Mouse (Mus musculus): ENCODE results near the gene Fgfr2. TPM values are rescaled to one million over a fixed set of nuclear protein-coding genes. Genes with fewer than 3 reads are reported as not detected.

Gene Fgfr2
- polyA plus RNA-seq, 1 experiment, result 14.7 TPM

DNA sequence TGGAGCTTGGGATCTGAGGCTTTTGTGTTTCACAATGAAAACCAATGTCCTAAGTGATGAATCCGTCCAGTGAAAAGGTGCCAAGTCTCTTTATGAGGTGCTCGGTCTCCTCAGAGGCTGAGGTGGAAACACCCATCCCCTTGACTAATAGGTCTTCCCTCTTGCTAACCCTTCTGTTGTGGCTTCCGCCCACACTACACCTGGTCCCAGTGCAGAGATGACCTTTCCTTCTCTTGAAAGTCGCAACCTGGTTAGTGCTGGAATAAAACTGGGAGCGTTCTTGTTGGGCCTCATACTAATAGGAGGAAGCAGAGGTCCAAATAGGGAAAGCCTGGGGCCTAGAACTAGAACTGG, 2490.8 kb downstream of the Fgfr2 start:
- WGBS, result 68% methylated on average over 5 of the region's 5 CpGs
- Histone ChIP-seq H3K4me1 (ENCODE audit: control insufficient read depth, insufficient read depth, insufficient read length, low read length) (peaks cover 23% of the 10 kb centered on the region), H3K27ac (ENCODE audit: insufficient read depth, low read depth, low read length) (peak overlapping the region; percentile 41), H3K4me3 (ENCODE audit: low read depth, low read length) (no peak overlapping the region), H3K27me3 (ENCODE audit: control insufficient read depth, insufficient read depth, low read length) (no peaks in the 10 kb centered on the region), H3K36me3 (ENCODE audit: control insufficient read depth, insufficient read depth, low read length) (no peaks in the 10 kb centered on the region)
- TF ChIP-seq CTCF (IDR thresholded peaks at IDR 0.05; ENCODE audit: extremely low read depth, insufficient read length, insufficient replicate concordance, low read depth, low read length) (no peak), POLR2A (IDR thresholded peaks at IDR 0.05; ENCODE audit: low read depth, low read length) (no peak)

DNA sequence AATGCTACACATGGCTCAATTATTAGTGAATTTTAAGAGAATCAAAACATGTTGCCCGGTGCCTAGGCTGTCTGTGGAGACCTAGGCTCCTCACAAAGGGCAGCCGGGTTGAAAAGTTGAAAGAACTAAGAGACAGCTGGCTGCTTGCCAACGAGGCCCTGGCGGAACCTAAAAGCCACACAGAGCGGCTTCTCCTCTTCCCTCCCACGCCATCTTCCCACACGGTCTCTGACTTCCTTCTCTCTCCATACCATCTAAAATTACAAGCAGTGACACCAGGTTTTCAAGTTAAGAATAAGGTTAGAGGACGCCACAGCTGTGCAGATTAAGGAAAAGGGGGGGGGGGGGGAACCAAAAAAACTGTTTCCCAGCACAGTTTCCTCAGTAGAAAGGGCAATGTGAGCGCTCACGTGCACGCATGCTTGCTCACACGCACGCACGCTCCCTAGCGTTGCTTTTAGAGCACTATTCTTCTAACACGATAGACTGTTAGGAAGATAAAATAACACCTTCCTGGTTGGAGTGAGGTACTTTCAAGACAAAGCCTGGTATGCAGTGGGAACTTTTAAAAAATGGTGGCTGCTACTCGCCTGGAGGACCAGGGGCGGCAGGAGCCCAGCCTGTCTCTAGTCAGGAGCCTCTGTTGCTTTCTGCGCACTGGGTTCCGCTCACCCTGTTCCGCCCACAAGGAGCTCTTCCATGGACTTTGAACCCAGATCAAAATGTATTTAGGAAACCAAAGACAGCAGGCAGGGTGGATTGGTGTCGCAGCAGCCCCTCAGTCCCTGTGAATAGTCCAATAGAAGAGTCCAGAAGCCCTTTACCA, 2491.4 kb downstream of the Fgfr2 start:
- Histone ChIP-seq H3K27me3 (ENCODE audit: control insufficient read depth, insufficient read depth, low read length) (no peaks in the 10 kb centered on the region), H3K27ac (ENCODE audit: insufficient read depth, low read depth, low read length) (peak overlapping the region; percentile 41), H3K4me3 (ENCODE audit: low read depth, low read length) (peak overlapping the region; percentile 47), H3K4me1 (ENCODE audit: control insufficient read depth, insufficient read depth, insufficient read length, low read length) (peaks cover 21% of the 10 kb centered on the region), H3K36me3 (ENCODE audit: control insufficient read depth, insufficient read depth, low read length) (no peaks in the 10 kb centered on the region)
- TF ChIP-seq CTCF (IDR thresholded peaks at IDR 0.05; ENCODE audit: extremely low read depth, insufficient read length, insufficient replicate concordance, low read depth, low read length) (peak; percentile 44; the same call in 1 of the 2 replicates), POLR2A (IDR thresholded peaks at IDR 0.05; ENCODE audit: low read depth, low read length) (no peak)
- 12% methylated on average over 22 of the region's 22 CpGs for WGBS

DNA sequence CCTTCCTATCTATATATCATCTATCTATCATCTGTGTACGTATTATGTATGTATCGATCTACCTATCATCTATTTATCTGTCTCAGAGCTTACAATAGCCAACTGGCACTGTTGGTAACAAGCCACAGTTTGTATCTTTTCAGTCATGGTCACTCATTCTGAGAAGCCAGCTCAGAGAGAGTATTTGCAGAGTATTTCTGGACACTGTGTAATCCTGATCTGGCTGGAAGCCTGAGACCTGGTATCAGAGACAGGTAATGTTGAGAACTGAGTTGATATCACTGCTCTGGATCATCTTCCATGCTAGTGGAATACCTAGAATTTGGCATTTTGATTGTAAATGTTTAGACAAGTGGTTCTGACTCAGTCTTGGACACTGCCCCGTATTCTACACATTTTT, 2492.2 kb downstream of the Fgfr2 start:
- Histone ChIP-seq H3K27ac (ENCODE audit: insufficient read depth, low read depth, low read length) (no peak overlapping the region), H3K27me3 (ENCODE audit: control insufficient read depth, insufficient read depth, low read length) (no peaks in the 10 kb centered on the region), H3K4me3 (ENCODE audit: low read depth, low read length) (no peak overlapping the region), H3K4me1 (ENCODE audit: control insufficient read depth, insufficient read depth, insufficient read length, low read length) (peaks cover 21% of the 10 kb centered on the region), H3K36me3 (ENCODE audit: control insufficient read depth, insufficient read depth, low read length) (no peaks in the 10 kb centered on the region)
- 91% methylated on average over 3 of the region's 3 CpGs for WGBS
- TF ChIP-seq CTCF (IDR thresholded peaks at IDR 0.05; ENCODE audit: extremely low read depth, insufficient read length, insufficient replicate concordance, low read depth, low read length) (no peak), POLR2A (IDR thresholded peaks at IDR 0.05; ENCODE audit: low read depth, low read length) (no peak)

DNA sequence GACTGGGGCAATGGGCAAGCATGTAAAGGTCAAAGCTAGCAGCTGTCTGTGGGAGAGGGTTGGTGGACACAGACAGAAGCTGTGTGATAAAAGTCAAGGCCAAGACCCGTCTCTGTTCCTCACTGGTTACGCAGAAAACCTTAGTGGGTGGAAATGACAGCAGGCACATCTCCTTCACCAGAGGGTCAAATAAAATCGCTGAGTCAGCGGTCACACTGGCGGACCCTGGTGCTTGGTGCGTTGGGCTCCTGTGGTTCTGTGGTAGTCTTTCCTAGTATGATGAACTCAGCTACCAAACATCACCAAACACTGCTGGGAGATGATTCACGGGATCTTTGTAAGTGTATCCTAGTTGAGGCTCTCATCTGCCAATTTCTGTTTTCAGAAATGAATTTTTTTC, 2493.2 kb downstream of the Fgfr2 start:
- Histone ChIP-seq H3K27me3 (ENCODE audit: control insufficient read depth, insufficient read depth, low read length) (no peaks in the 10 kb centered on the region), H3K4me1 (ENCODE audit: control insufficient read depth, insufficient read depth, insufficient read length, low read length) (peaks cover 21% of the 10 kb centered on the region), H3K4me3 (ENCODE audit: low read depth, low read length) (no peak overlapping the region), H3K27ac (ENCODE audit: insufficient read depth, low read depth, low read length) (no peak overlapping the region), H3K36me3 (ENCODE audit: control insufficient read depth, insufficient read depth, low read length) (no peaks in the 10 kb centered on the region)
- TF ChIP-seq POLR2A (IDR thresholded peaks at IDR 0.05; ENCODE audit: low read depth, low read length) (no peak), CTCF (IDR thresholded peaks at IDR 0.05; ENCODE audit: extremely low read depth, insufficient read length, insufficient replicate concordance, low read depth, low read length) (no peak)
- WGBS, result 89% methylated on average over 7 of the region's 7 CpGs

DNA sequence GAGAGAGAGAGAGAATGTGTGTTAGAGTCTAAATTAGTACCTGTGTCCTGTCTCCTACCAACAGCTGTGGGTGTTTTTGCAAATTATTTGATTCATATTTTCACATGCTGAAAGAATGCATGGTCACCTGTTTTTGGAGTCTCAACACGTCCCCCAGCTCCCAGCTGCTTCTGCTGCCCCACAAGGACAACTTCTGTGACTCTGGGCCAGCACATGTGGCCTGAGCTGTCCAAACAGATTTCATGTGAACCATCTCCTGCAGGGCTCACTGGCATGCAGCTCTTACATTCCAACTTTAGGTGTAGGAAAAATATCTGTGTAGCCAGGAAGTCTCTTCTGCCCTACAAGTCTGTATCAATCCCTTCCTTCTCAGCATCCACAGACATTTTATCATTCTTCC, 2494.5 kb downstream of the Fgfr2 start:
- no peaks in the 10 kb centered on the region for H3K27me3 ChIP-seq (ENCODE audit: control insufficient read depth, insufficient read depth, low read length)
- TF ChIP-seq POLR2A (IDR thresholded peaks at IDR 0.05; ENCODE audit: low read depth, low read length) (no peak), CTCF (IDR thresholded peaks at IDR 0.05; ENCODE audit: extremely low read depth, insufficient read length, insufficient replicate concordance, low read depth, low read length) (no peak)
- H3K27ac ChIP-seq (ENCODE audit: insufficient read depth, low read depth, low read length), result no peak overlapping the region
- no peaks in the 10 kb centered on the region for H3K36me3 ChIP-seq (ENCODE audit: control insufficient read depth, insufficient read depth, low read length)
- H3K4me1 ChIP-seq (ENCODE audit: control insufficient read depth, insufficient read depth, insufficient read length, low read length), result peaks cover 15% of the 10 kb centered on the region
- no peak overlapping the region for H3K4me3 ChIP-seq (ENCODE audit: low read depth, low read length)
- 69% methylated on average over 1 of the region's 1 CpGs for WGBS

DNA sequence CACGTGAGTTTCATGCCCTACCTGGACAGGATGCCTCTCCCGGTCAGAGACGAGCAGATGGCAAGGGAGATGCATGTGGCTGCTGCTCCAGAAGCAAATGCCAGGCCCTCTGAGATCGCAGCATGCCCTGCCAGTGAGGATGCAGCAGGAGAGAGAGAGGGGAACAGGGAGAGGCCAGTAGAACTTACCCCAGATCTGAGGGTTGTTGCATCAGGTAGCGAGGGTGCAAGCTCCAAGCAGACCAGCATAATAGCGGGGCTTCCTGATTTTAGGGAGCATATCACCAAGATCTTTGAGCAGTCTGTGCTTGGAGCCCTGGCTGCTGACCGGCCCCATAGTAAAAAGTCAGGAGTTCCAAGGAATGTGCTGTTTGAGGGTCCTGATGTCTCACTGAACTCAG, 2497.8 kb downstream of the Fgfr2 start:
- Histone ChIP-seq H3K4me1 (ENCODE audit: control insufficient read depth, insufficient read depth, insufficient read length, low read length) (no peaks in the 10 kb centered on the region), H3K4me3 (ENCODE audit: low read depth, low read length) (no peak overlapping the region), H3K27ac (ENCODE audit: insufficient read depth, low read depth, low read length) (no peak overlapping the region), H3K36me3 (ENCODE audit: control insufficient read depth, insufficient read depth, low read length) (no peaks in the 10 kb centered on the region), H3K27me3 (ENCODE audit: control insufficient read depth, insufficient read depth, low read length) (no peaks in the 10 kb centered on the region)
- WGBS, result 86% methylated on average over 7 of the region's 7 CpGs
- TF ChIP-seq POLR2A (IDR thresholded peaks at IDR 0.05; ENCODE audit: low read depth, low read length) (no peak), CTCF (IDR thresholded peaks at IDR 0.05; ENCODE audit: extremely low read depth, insufficient read length, insufficient replicate concordance, low read depth, low read length) (no peak)

DNA sequence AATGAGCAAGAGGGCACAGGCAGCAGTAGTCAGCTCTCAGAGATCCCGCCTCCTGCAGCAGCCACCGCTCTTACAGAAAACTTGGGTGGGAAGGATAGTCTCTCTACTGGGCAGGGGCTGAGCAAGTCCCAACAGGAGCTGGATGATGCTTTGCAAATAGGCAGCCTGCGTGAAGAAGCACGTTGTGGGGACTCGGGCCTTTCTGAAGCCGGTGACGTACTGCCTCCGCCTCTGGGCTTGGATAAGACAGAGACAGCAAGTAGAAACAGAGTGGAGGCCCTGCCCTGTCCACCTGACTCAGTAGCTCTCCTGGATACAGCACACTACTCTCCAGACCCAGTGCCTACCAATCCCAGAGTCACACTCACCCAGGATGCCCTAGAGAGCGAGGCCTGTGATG, 2498.9 kb downstream of the Fgfr2 start:
- no peaks in the 10 kb centered on the region for H3K4me1 ChIP-seq (ENCODE audit: control insufficient read depth, insufficient read depth, insufficient read length, low read length)
- no peak overlapping the region for H3K4me3 ChIP-seq (ENCODE audit: low read depth, low read length)
- no peaks in the 10 kb centered on the region for H3K36me3 ChIP-seq (ENCODE audit: control insufficient read depth, insufficient read depth, low read length)
- 94% methylated on average over 9 of the region's 9 CpGs for WGBS
- no peaks in the 10 kb centered on the region for H3K27me3 ChIP-seq (ENCODE audit: control insufficient read depth, insufficient read depth, low read length)
- H3K27ac ChIP-seq (ENCODE audit: insufficient read depth, low read depth, low read length), result no peak overlapping the region
- TF ChIP-seq POLR2A (IDR thresholded peaks at IDR 0.05; ENCODE audit: low read depth, low read length) (no peak), CTCF (IDR thresholded peaks at IDR 0.05; ENCODE audit: extremely low read depth, insufficient read length, insufficient replicate concordance, low read depth, low read length) (no peak)

All from small intestine, adult 2 months (tissue).